Comparison of ENCODE assay signal across 24 mouse cellular contexts in genomic region chr1:181289385-181290035, GRCm38 (mm10).
DNase-seq lines count a peak whose midpoint lies in the region; ATAC-seq and TF ChIP-seq lines count a peak whose summit lies in the region.
"Had no signal": no experiment of that assay in that cellular context is flagged by ENCODE, and none has a peak within 500 bp of the region (broad histone marks: within the 10 kb centered on the region; RNA-seq: fewer than 3 reads in every experiment).

No protein-coding gene starts in this region.

- no peaks in the 10 kb centered on the region for H3K9me3 ChIP-seq in forebrain, embryonic 10.5 days
- H3K9me3 ChIP-seq in forebrain, embryonic 12.5 days: no peaks in the 10 kb centered on the region
- H3K9me3 ChIP-seq in intestine, embryonic 14.5 days (ENCODE audit: control insufficient read depth, low read length): no peaks in the 10 kb centered on the region
- H3K9me3 ChIP-seq in intestine, postnatal 0 days (ENCODE audit: control insufficient read depth): no peaks in the 10 kb centered on the region
- no peaks in the 10 kb centered on the region for H3K9me3 ChIP-seq in lung, embryonic 16.5 days (ENCODE audit: control insufficient read depth, low read length)
- H3K9me3 ChIP-seq in limb, embryonic 12.5 days: no peaks in the 10 kb centered on the region
- no peaks in the 10 kb centered on the region for H3K9me3 ChIP-seq in forebrain, embryonic 14.5 days (replicated peaks; ENCODE audit: control insufficient read depth, low read length)
- H3K9me3 ChIP-seq: forebrain, embryonic 15.5 days; liver, embryonic 15.5 days; midbrain, embryonic 13.5 days had no signal

- no peak overlapping the region for H3K4me3 ChIP-seq in forebrain, embryonic 10.5 days
- H3K4me3 ChIP-seq in forebrain, embryonic 12.5 days (replicated peaks): no peak overlapping the region
- H3K4me3 ChIP-seq in intestine, embryonic 14.5 days (ENCODE audit: low read depth, low read length): no peak overlapping the region
- no peak overlapping the region for H3K4me3 ChIP-seq in intestine, postnatal 0 days (ENCODE audit: low read depth, low read length)
- no peak overlapping the region for H3K4me3 ChIP-seq in lung, embryonic 16.5 days (ENCODE audit: low read length)
- no peak overlapping the region for H3K4me3 ChIP-seq in limb, embryonic 12.5 days (replicated peaks)
- no peak overlapping the region for H3K4me3 ChIP-seq in forebrain, embryonic 14.5 days (ENCODE audit: low read depth, low read length)
- H3K4me3 ChIP-seq: erythroblast, embryonic 14.5 days; forebrain, embryonic 15.5 days; layer of hippocampus, adult 2 months; liver, embryonic 15.5 days; megakaryocyte, embryonic 14.5 days; midbrain, embryonic 13.5 days had no signal

- TF ChIP-seq CTCF in intestine, postnatal 0 days (IDR thresholded peaks at IDR 0.05; ENCODE audit: low read depth): no peak

- H3K36me3 ChIP-seq in forebrain, embryonic 10.5 days (replicated peaks): no peaks in the 10 kb centered on the region
- no peaks in the 10 kb centered on the region for H3K36me3 ChIP-seq in forebrain, embryonic 12.5 days (replicated peaks)
- no peaks in the 10 kb centered on the region for H3K36me3 ChIP-seq in intestine, embryonic 14.5 days (ENCODE audit: control insufficient read depth, insufficient read depth, low read length)
- H3K36me3 ChIP-seq in intestine, postnatal 0 days (ENCODE audit: control insufficient read depth, insufficient read depth): no peaks in the 10 kb centered on the region
- H3K36me3 ChIP-seq in lung, embryonic 16.5 days (ENCODE audit: control insufficient read depth, insufficient read depth, low read length): no peaks in the 10 kb centered on the region
- no peaks in the 10 kb centered on the region for H3K36me3 ChIP-seq in limb, embryonic 12.5 days
- H3K36me3 ChIP-seq in forebrain, embryonic 14.5 days (ENCODE audit: control insufficient read depth, insufficient read depth, low read length): no peaks in the 10 kb centered on the region
- H3K36me3 ChIP-seq: forebrain, embryonic 15.5 days; liver, embryonic 15.5 days; midbrain, embryonic 13.5 days had no signal

- no peak overlapping the region for H3K27ac ChIP-seq in forebrain, embryonic 10.5 days
- no peak overlapping the region for H3K27ac ChIP-seq in forebrain, embryonic 12.5 days
- H3K27ac ChIP-seq in intestine, embryonic 14.5 days (ENCODE audit: low read depth): no peak overlapping the region
- H3K27ac ChIP-seq in intestine, postnatal 0 days (ENCODE audit: low read depth, low read length): no peak overlapping the region
- no peak overlapping the region for H3K27ac ChIP-seq in lung, embryonic 16.5 days (ENCODE audit: low read length)
- peak overlapping the region; percentile 59 for H3K27ac ChIP-seq in limb, embryonic 12.5 days
- H3K27ac ChIP-seq in forebrain, embryonic 14.5 days (ENCODE audit: low read depth, low read length): no peak overlapping the region
- H3K27ac ChIP-seq: forebrain, embryonic 15.5 days; liver, embryonic 15.5 days; midbrain, embryonic 13.5 days had no signal

- WGBS in forebrain, embryonic 10.5 days: 86% methylated on average over 13 of the region's 13 CpGs
- 83% methylated on average over 13 of the region's 13 CpGs for WGBS in forebrain, embryonic 12.5 days
- WGBS in intestine, embryonic 14.5 days: 65% methylated on average over 13 of the region's 13 CpGs
- WGBS in intestine, postnatal 0 days: 41% methylated on average over 13 of the region's 13 CpGs
- 37% methylated on average over 13 of the region's 13 CpGs for WGBS in lung, embryonic 16.5 days
- 72% methylated on average over 13 of the region's 13 CpGs for WGBS in limb, embryonic 12.5 days
- 71% methylated on average over 13 of the region's 13 CpGs for WGBS in forebrain, embryonic 14.5 days

- no peak overlapping the region for H3K9ac ChIP-seq in forebrain, embryonic 12.5 days
- H3K9ac ChIP-seq in intestine, embryonic 14.5 days (ENCODE audit: low read length): no peak overlapping the region
- no peak overlapping the region for H3K9ac ChIP-seq in intestine, postnatal 0 days (ENCODE audit: low read depth, low read length)
- no peak overlapping the region for H3K9ac ChIP-seq in lung, embryonic 16.5 days (ENCODE audit: low read length)
- no peak overlapping the region for H3K9ac ChIP-seq in limb, embryonic 12.5 days (replicated peaks)
- no peak overlapping the region for H3K9ac ChIP-seq in forebrain, embryonic 14.5 days (ENCODE audit: low read length)
- H3K9ac ChIP-seq: forebrain, embryonic 15.5 days; liver, embryonic 15.5 days; midbrain, embryonic 13.5 days had no signal

- H3K27me3 ChIP-seq in forebrain, embryonic 10.5 days (ENCODE audit: poor library complexity, severe bottlenecking): no peaks in the 10 kb centered on the region
- no peaks in the 10 kb centered on the region for H3K27me3 ChIP-seq in forebrain, embryonic 12.5 days
- no peaks in the 10 kb centered on the region for H3K27me3 ChIP-seq in intestine, embryonic 14.5 days (replicated peaks; ENCODE audit: control insufficient read depth, insufficient read depth, low read length)
- H3K27me3 ChIP-seq in intestine, postnatal 0 days (replicated peaks; ENCODE audit: control insufficient read depth, insufficient read depth, low read length): no peaks in the 10 kb centered on the region
- no peaks in the 10 kb centered on the region for H3K27me3 ChIP-seq in lung, embryonic 16.5 days (ENCODE audit: control insufficient read depth, insufficient read depth, low read depth, low read length)
- no peaks in the 10 kb centered on the region for H3K27me3 ChIP-seq in limb, embryonic 12.5 days
- no peaks in the 10 kb centered on the region for H3K27me3 ChIP-seq in forebrain, embryonic 14.5 days (replicated peaks; ENCODE audit: control insufficient read depth, insufficient read depth, low read length)
- H3K27me3 ChIP-seq: forebrain, embryonic 15.5 days; midbrain, embryonic 13.5 days had no signal

- peak; percentile 6 for DNase-seq in forebrain, embryonic 10.5 days (ENCODE audit: extremely low spot score, low spot score)
- DNase-seq in intestine, embryonic 14.5 days (ENCODE audit: low spot score): peak; percentile 50
- DNase-seq in lung, postnatal 25 days (ENCODE audit: low spot score): no peak
- DNase-seq in forebrain, embryonic 14.5 days (ENCODE audit: low spot score): no peak
- DNase-seq: adrenal gland, postnatal 14 days; cerebellum, adult 9-11 months; gastrocnemius, postnatal 10 days; kidney, adult 8-10 months; kidney, postnatal 25 days; lung, postnatal 36 days; right cerebral cortex, postnatal 25 days; spleen, adult 18-20 months; thymus, postnatal 4 days had no signal

- no peak for ATAC-seq in forebrain, embryonic 12.5 days (ENCODE audit: low FRiP score)
- no peak for ATAC-seq in intestine, embryonic 14.5 days (replicated peaks; ENCODE audit: low FRiP score, low TSS enrichment, low read depth)
- ATAC-seq in intestine, postnatal 0 days: no peak
- ATAC-seq in lung, embryonic 16.5 days (ENCODE audit: low read depth): peak; percentile 20; the same call in 1 of the 2 replicates
- ATAC-seq in limb, embryonic 12.5 days (ENCODE audit: insufficient number of reproducible peaks, insufficient read depth, low FRiP score, low TSS enrichment, low read depth): no peak
- ATAC-seq in forebrain, embryonic 14.5 days: no peak
- ATAC-seq: CD4-positive, CD25-positive, alpha-beta regulatory T cell, adult 4 months; forebrain, embryonic 15.5 days; midbrain, embryonic 13.5 days had no signal

- H3K4me2 ChIP-seq in forebrain, embryonic 12.5 days: no peak overlapping the region
- H3K4me2 ChIP-seq in intestine, embryonic 14.5 days (ENCODE audit: low read length): no peak overlapping the region
- no peak overlapping the region for H3K4me2 ChIP-seq in intestine, postnatal 0 days (replicated peaks; ENCODE audit: low read depth)
- no peak overlapping the region for H3K4me2 ChIP-seq in lung, embryonic 16.5 days (ENCODE audit: low read depth, low read length)
- no peak overlapping the region for H3K4me2 ChIP-seq in limb, embryonic 12.5 days
- no peak overlapping the region for H3K4me2 ChIP-seq in forebrain, embryonic 14.5 days (ENCODE audit: low read length)
- H3K4me2 ChIP-seq: forebrain, embryonic 15.5 days; liver, embryonic 15.5 days; midbrain, embryonic 13.5 days had no signal

- H3K4me1 ChIP-seq in forebrain, embryonic 10.5 days: peaks cover 7% of the 10 kb centered on the region
- no peaks in the 10 kb centered on the region for H3K4me1 ChIP-seq in forebrain, embryonic 12.5 days
- no peaks in the 10 kb centered on the region for H3K4me1 ChIP-seq in intestine, embryonic 14.5 days (replicated peaks; ENCODE audit: control insufficient read depth, insufficient read depth, low read length)
- 0 out of 2 replicates have a peak, but pooled peaks cover 12% of the 10 kb centered on the region for H3K4me1 ChIP-seq in intestine, postnatal 0 days (replicated peaks; ENCODE audit: control insufficient read depth, insufficient read depth, low read length)
- H3K4me1 ChIP-seq in lung, embryonic 16.5 days (replicated peaks; ENCODE audit: control insufficient read depth, insufficient read depth, low read length): no peaks in the 10 kb centered on the region
- H3K4me1 ChIP-seq in limb, embryonic 12.5 days (replicated peaks): peaks cover 3% of the 10 kb centered on the region; the same call in 1 of the 2 replicates
- H3K4me1 ChIP-seq in forebrain, embryonic 14.5 days (ENCODE audit: control insufficient read depth, insufficient read depth, low read length): no peaks in the 10 kb centered on the region
- H3K4me1 ChIP-seq: forebrain, embryonic 15.5 days; midbrain, embryonic 13.5 days had no signal

Comparison
In these comparisons a context has a peak if more than half of its experiments do, and no peak if none do; other contexts are left out.
1. DNase-seq: peak in forebrain, embryonic 10.5 days (single experiment) and intestine, embryonic 14.5 days (single experiment); none in lung, postnatal 25 days (single experiment) and forebrain, embryonic 14.5 days (single experiment).